Mouse (Mus musculus): ENCODE measurements at regions not wholly inside any gene's neighbourhood (a gene's known extent, or its start where the extent isn't known, plus 50 kb on each side); places are given as distances from the start of the nearest gene placed in this dataset.

GRCm38 (mm10) chr13:84025348-84025747, 196.7 kb upstream of the Tmem161b start:
- no peak for DNase-seq

DNA sequence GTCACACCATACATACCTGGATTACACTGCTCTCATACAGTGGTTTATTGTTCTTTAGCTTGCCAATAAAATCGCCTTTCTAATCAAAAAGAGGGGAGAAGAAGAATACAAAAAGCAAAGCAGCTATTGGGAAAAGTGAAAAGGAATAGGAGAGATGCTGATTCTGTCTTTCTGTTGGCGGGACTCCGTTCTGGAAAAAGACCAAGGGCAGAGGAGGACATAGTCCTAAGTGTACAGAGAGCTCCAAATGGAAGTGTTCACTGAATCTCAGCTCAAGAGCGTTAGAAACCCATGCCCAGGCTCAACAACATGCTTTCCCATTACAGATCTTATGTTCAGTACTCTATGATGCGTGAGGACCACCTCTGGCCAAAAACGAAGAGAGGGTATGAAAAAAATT, 174.4 kb upstream of the Tmem161b start:
- no peak for DNase-seq

GRCm38 (mm10) chr13:84052221-84052620, 169.9 kb upstream of the Tmem161b start:
- no peak for DNase-seq

GRCm38 (mm10) chr13:84054956-84055355, 167.1 kb upstream of the Tmem161b start:
- no peak for DNase-seq

- no peak for DNase-seq
Measured at GRCm38 (mm10) chr13:84055576-84055975, 166.5 kb upstream of the Tmem161b start.

DNA sequence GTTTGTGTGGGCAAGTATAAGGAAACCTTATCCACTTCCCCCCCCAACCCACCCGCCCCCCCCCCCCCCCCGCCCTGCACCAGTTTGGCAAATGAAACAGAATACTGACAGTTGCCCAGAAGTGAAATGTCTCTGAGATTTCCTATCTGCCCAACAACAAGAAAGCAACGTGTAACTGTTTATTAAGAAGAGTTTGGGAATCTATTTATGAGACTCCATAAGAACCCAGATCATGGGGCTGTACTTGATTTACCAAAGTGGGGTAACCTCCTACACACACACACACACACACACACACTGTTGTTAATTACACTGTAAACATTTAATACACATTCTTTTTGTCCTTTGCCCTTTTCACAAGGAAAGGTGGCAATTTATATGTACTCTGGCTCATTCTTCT, 165.6 kb upstream of the Tmem161b start:
- no peak for DNase-seq

GRCm38 (mm10) chr13:84056998-84057397, 165.1 kb upstream of the Tmem161b start:
- DNase-seq: no peak

DNA sequence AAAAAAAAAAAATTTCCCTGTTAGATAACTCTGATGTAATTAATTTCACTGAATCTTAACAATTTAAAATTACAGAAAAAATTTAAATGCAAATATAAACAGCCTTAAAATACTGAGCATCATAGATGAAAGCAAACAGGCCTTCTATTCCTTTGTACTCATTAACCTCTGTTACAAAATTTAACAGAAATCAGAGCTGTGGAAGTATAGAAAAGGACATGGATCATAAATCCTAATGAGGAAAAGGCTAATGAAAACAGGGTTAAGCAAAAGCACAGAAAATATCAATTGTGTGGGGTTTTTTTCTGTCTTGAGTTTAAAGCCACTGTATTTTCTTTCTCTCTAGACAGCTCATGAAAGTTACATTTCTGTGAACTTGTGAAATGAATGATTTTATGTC, 164.6 kb upstream of the Tmem161b start:
- no peak for DNase-seq

DNA sequence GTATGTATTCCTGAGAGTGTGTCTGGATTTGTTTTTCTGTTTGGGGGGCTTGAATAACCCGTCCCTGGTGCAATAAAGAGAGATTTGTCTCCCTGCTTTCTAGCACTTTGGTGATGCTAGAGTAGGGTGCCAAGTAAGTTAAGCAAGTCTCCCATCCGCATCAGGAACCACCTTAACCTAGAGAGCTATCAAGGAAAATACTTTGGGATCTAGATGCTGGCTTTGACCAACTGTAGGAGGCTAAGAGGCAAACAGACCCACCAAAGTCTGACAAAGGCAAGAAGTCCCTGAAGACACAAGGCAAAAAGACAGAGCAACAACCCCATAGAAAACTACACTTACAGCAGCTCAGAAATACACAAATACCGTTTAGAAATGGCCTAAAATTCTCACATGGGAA, 163.8 kb upstream of the Tmem161b start:
- no peak for DNase-seq

GRCm38 (mm10) chr13:84059031-84059651, 163.0 kb upstream of the Tmem161b start:
- DNase-seq: peak; percentile 0 to 8

GRCm38 (mm10) chr13:84059661-84060452, 162.2 kb upstream of the Tmem161b start:
- no peak for DNase-seq

- DNase-seq: no peak
Measured at GRCm38 (mm10) chr13:84060453-84060834, 161.7 kb upstream of the Tmem161b start.

GRCm38 (mm10) chr13:84060906-84061305, 161.2 kb upstream of the Tmem161b start:
- no peak for DNase-seq

GRCm38 (mm10) chr13:84061820-84062480, 160.1 kb upstream of the Tmem161b start:
- DNase-seq: no peak

DNA sequence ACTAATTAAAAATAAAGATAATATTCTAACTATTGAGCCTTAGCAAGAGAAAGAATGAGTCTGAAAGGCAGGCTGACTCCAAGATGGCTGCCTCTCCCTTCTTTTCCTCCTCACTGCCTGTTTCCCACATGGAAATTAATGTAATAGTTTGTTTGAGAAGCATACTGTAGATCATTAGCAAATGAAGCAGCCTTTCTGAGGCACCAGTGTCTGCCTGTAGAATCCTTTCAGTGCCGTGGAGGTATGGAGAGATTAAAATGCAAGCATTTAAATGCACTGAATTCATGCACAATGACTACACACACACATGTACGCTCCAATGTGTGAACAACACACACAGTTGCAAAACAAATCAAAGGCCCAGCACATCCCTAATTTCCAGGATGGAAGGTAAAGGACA, 159.5 kb upstream of the Tmem161b start:
- no peak for DNase-seq

DNA sequence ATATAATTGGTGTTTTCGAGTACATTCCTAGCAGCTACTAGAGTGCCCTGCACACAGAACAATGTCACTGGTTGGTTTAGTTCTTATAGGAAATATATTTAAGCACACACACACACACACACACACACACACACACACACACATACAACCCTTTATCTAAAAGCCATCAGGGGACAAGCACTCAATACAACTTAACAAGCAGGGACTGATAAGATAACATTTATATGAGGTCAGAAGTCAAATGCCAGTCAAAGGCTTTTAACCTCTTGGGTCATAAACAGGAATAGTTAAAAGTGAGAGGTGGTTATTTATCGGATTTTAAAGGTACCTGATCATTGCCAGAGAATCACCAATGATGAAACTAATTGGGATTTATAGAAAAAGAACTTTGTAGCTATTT, 158.7 kb upstream of the Tmem161b start:
- no peak for DNase-seq

DNA sequence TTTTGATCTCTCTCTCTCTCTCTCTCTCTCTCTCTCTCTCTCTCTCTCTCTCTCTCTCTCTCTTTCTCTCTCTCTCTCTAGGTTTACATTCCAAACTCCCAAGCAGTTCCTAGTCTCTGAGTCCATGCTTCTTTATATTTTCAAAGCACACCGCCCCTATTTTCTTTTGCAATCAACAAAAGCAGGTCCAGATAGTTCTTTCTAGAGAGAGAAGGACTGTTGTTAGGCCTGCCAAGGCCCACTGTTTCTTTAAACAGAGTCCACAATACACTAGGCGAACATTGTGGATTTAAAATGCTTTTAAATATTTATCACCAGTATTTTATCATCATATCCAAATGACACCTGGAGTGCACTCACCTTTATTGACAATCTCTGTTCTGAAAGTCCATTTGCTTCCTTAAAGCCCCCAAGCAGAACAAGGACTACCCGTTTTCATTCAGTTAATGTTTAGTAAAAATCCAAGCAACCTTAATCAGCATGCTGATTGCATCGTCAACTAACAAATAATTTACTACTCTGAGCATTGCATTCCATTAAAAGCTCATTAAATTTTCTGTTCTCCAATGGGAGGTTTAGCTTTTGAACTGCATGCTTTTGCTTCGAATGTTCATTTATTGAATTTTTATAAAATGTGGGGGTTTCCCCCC, 157.7 kb upstream of the Tmem161b start:
- DNase-seq: peak in 1 of 2 experiments; percentile 6

- no peak for DNase-seq
Measured at GRCm38 (mm10) chr13:84065256-84065898, 156.7 kb upstream of the Tmem161b start.

- no peak for DNase-seq
Measured at GRCm38 (mm10) chr13:84066211-84066959, 155.7 kb upstream of the Tmem161b start.

GRCm38 (mm10) chr13:84066960-84067665, 155.0 kb upstream of the Tmem161b start:
- DNase-seq: no peak

GRCm38 (mm10) chr13:84068365-84068764, 153.7 kb upstream of the Tmem161b start:
- DNase-seq: no peak
